Mouse (Mus musculus) forebrain, embryonic 14.5 days (tissue): ENCODE data around the gene Wdr54. TPM values are rescaled to one million over a fixed set of nuclear protein-coding genes. Genes with fewer than 3 reads are reported as not detected.

Experiments used
- polyA plus RNA-seq: library from polyadenylated mRNA; unstranded; fragments of >200 nt; fragmentation: Nextera tagmentation; extraction: Ambion mirVana; gene quantifications from 2 replicates; pipeline ENCODE4 v1.2.1, GENCODE M21; 2014

Wdr54 gene
- polyA plus RNA-seq, 1 experiment from 2014 or later: 23.9 TPM

Other genes with a start within 250 kb of the Wdr54 start
- gene Sema4f, start 216.6 kb downstream of the Wdr54 start, polyA plus RNA-seq: 4.0 and 5.7 TPM in 2 replicates
- 0.13 TPM in 1 of 2 replicates, not detected in the other for gene M1ap, start 209.5 kb downstream of the Wdr54 start, polyA plus RNA-seq
- 2.6 and 3.4 TPM in 2 replicates for gene Dok1, start 122.9 kb downstream of the Wdr54 start, polyA plus RNA-seq
- 3.8 and 4.9 TPM in 2 replicates for gene Loxl3, start 122.2 kb downstream of the Wdr54 start, polyA plus RNA-seq
- 101 and 107 TPM in 2 replicates for gene Aup1, start 101.9 kb downstream of the Wdr54 start, polyA plus RNA-seq
- 32.6 and 32.9 TPM in 2 replicates for gene Htra2, start 101.1 kb downstream of the Wdr54 start, polyA plus RNA-seq
- gene Dqx1, start 98.6 kb downstream of the Wdr54 start, polyA plus RNA-seq: 0.33 and 0.62 TPM in 2 replicates
- gene Tlx2, start 86.1 kb downstream of the Wdr54 start, polyA plus RNA-seq: not detected in 2 replicates
- 51.3 and 56.1 TPM in 2 replicates for gene Pcgf1, start 78.5 kb downstream of the Wdr54 start, polyA plus RNA-seq
- not detected in 2 replicates for gene Lbx2, start 70.0 kb downstream of the Wdr54 start, polyA plus RNA-seq
- gene Ccdc142, start 54.8 kb downstream of the Wdr54 start, polyA plus RNA-seq: 1.9 TPM in 2 replicates
- gene Gm42688, start 54.8 kb downstream of the Wdr54 start, polyA plus RNA-seq: 1.9 and 2.7 TPM in 2 replicates
- gene Mrpl53, start 47.4 kb downstream of the Wdr54 start, polyA plus RNA-seq: 128 and 154 TPM in 2 replicates
- 8.8 and 15.0 TPM in 2 replicates for gene Mogs, start 40.9 kb downstream of the Wdr54 start, polyA plus RNA-seq
- 197 and 214 TPM in 2 replicates for gene Wbp1, start 34.8 kb downstream of the Wdr54 start, polyA plus RNA-seq
- 15.6 and 17.5 TPM in 2 replicates for gene Ino80b, start 31.0 kb downstream of the Wdr54 start, polyA plus RNA-seq
- gene Rtkn, start 20.9 kb downstream of the Wdr54 start, polyA plus RNA-seq: 4.7 and 4.8 TPM in 2 replicates
- gene 1700003E16Rik, start within 50 bp of the Wdr54 start, polyA plus RNA-seq: 5.8 and 7.5 TPM in 2 replicates
- gene Dctn1, start 9.5 kb upstream of the Wdr54 start, polyA plus RNA-seq: 101 and 133 TPM in 2 replicates
- 0.63 and 0.78 TPM in 2 replicates for gene Slc4a5, start 63.4 kb upstream of the Wdr54 start, polyA plus RNA-seq
- 25.3 and 27.2 TPM in 2 replicates for gene Mthfd2, start 169.5 kb upstream of the Wdr54 start, polyA plus RNA-seq
- 34.5 and 37.6 TPM in 2 replicates for gene Mob1a, start 169.6 kb upstream of the Wdr54 start, polyA plus RNA-seq
- gene Bola3, start 192.8 kb upstream of the Wdr54 start, polyA plus RNA-seq: 66.7 and 93.2 TPM in 2 replicates